Mouse (Mus musculus): ENCODE data around the gene Selenow.

DNA sequence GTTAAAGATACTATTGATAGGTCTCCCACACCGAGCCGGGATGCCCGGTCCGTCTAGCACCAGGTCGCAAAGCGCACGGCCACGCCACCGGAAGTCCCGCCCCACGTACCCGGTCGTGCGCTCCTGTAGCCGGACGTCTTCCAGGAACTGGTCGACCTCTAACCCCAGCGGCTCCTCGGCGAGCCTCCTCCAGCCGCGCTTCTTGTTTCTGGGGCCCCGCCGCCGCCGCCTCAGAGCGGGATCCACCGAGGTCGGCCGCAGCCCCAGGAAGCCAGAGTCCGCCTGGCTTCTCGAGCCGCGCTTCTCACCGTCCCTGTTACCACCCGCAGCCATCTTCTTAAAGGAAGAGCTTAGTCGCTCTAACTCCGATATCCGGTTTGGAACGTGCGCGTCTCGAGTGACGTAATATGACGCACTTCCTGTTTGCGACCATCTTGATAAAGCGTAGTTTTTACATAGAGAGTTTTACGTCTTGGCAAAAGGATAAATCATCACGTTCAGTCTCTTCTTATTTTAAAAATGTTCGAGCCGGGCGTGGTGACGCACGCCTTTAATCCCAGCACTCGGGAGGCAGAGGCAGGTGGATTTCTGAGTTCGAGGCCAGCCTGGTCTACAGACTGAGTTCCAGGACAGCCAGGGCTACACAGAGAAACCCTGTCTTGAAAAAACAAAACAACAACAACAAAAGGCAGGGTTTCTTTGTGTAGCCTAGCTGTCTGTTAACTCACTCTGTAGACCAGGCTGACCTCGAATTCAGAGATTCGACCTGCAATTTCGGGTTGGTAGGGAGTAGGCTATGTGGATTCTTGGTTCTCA is 23.7 kb upstream of the Selenow start, which contains the start of gene Nop53:
- TF ChIP-seq CTCF (IDR thresholded peaks at IDR 0.05; ENCODE audit: low read depth) (no peak), EP300 (IDR thresholded peaks at IDR 0.05; ENCODE audit: low read depth) (peak; percentile 84)
